Mouse (Mus musculus) forebrain, embryonic 13.5 days (tissue): Measurements from ENCODE around the gene 1700001P01Rik. TPM values are rescaled to one million over a fixed set of nuclear protein-coding genes. Genes with fewer than 3 reads are reported as not detected.

Experiments used
- ATAC-seq: fragments of 200-750 bp; cut with Nextera tagmentation; 2 replicates; pipeline ENCODE4 v1.8.0; 2017
- H3K27ac ChIP-seq: fragments of 300-500 bp; sonication (generic); 2 replicates; pipeline ENCODE4 v1.5.1; 2015; ENCODE audit warnings: inconsistent platforms, mild to moderate bottlenecking, moderate library complexity
- H3K27me3 ChIP-seq: fragments of 300-500 bp; sonication (generic); 2 replicates; pipeline ENCODE4 v1.6.1; 2015; ENCODE audit warnings: mild to moderate bottlenecking, inconsistent platforms
- H3K36me3 ChIP-seq: fragments of 300-500 bp; sonication (generic); 2 replicates; pipeline ENCODE4 v1.6.1; 2015; ENCODE audit warnings: mild to moderate bottlenecking, inconsistent platforms; ENCODE audit not compliant: poor library complexity, severe bottlenecking
- H3K4me1 ChIP-seq: fragments of 300-500 bp; sonication (generic); 2 replicates; pipeline ENCODE4 v1.6.1; 2015; ENCODE audit warnings: inconsistent platforms
- H3K4me2 ChIP-seq: fragments of 300-500 bp; sonication (generic); 2 replicates; pipeline ENCODE4 v1.6.1; 2015; ENCODE audit warnings: inconsistent platforms, mild to moderate bottlenecking, moderate library complexity
- H3K4me3 ChIP-seq: fragments of 300-500 bp; sonication (generic); 2 replicates; pipeline ENCODE4 v1.5.1; 2015; ENCODE audit warnings: mild to moderate bottlenecking, inconsistent platforms
- H3K9ac ChIP-seq: fragments of 300-500 bp; sonication (generic); 2 replicates; pipeline ENCODE4 v1.6.1; 2015; ENCODE audit warnings: mild to moderate bottlenecking, inconsistent platforms
- H3K9me3 ChIP-seq: fragments of 300-500 bp; sonication (generic); replicated peaks from 2 replicates; pipeline ENCODE4 v1.6.1; 2016; ENCODE audit warnings: inconsistent platforms
- WGBS: fragments of 180-500 bp; shearing (Covaris S2); methylation state at CpG from one replicate; pipeline ENCODE4 v1.1.7; 2015; 5-methylcytosine and 5-hydroxymethylcytosine counted together
- polyA plus RNA-seq: library from polyadenylated mRNA; unstranded; fragments of >200 nt; fragmentation: Nextera tagmentation; extraction: Ambion mirVana; gene quantifications from 2 replicates; pipeline ENCODE4 v1.2.1, GENCODE M21; 2015

Gene 1700001P01Rik
- 0.62 and 0.76 TPM in 2 replicates for polyA plus RNA-seq

- Histone ChIP-seq H3K9ac (no peak within 1 kb of the TSS), H3K27me3 (no peaks in the 10 kb centered on the region), H3K36me3 (peaks cover 63% of the 10 kb centered on the region), H3K4me2 (no peak within 1 kb of the TSS), H3K9me3 (no peaks in the 10 kb centered on the region), H3K4me1 (peaks cover 21% of the 10 kb centered on the region), H3K4me3 (no peak within 1 kb of the TSS), H3K27ac (no peak within 1 kb of the TSS; the same call in 1 of the 2 replicates)
- 41% methylated on average over 17 of the region's 17 CpGs for WGBS
- ATAC-seq, result no peak
These were observed at the start of gene 1700001P01Rik for GRCm38 (mm10) chr11:97775808-97776496. TSS of gene 1700001P01Rik (minus strand) at chr11:97775918.

- peaks cover 11% of the 10 kb centered on the region; the same call in 1 of the 2 replicates for H3K4me1 ChIP-seq
- H3K36me3 ChIP-seq, result peaks cover 77% of the 10 kb centered on the region
- no peaks in the 10 kb centered on the region for H3K9me3 ChIP-seq
- no peak overlapping the region for H3K9ac ChIP-seq
- no peak overlapping the region for H3K27ac ChIP-seq
- ATAC-seq, result no peak
- no peak overlapping the region for H3K4me3 ChIP-seq
- no peaks in the 10 kb centered on the region for H3K27me3 ChIP-seq
- 93% methylated on average over 10 of the region's 10 CpGs for WGBS
- H3K4me2 ChIP-seq, result no peak overlapping the region
These were observed 49.6 kb upstream of the 1700001P01Rik start for GRCm38 (mm10) chr11:97825295-97825694.

DNA sequence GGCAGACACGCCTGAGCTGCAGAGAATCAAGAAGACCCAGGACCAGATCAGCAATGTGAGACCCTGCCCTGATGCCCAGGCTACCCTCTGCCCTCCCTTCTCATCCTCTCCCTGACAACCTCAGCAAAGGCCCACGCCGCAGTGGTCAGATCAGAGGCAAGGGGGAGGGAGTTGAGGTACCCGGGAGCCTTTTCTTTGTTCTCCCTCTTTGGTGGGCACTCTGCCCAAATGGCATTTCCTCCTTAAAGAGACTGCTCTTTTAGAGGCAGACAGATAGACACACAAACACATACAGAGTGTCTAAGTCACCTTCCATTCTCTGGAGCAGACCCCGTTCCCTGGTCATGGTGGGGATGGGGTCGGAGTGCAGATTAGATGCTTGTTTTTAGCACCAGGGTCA, 49.2 kb upstream of the 1700001P01Rik start:
- WGBS, result 70% methylated on average over 6 of the region's 6 CpGs
- no peak overlapping the region for H3K27ac ChIP-seq
- peaks cover 11% of the 10 kb centered on the region; the same call in 1 of the 2 replicates for H3K4me1 ChIP-seq
- H3K9ac ChIP-seq, result no peak overlapping the region
- no peaks in the 10 kb centered on the region for H3K27me3 ChIP-seq
- no peaks in the 10 kb centered on the region for H3K9me3 ChIP-seq
- no peak for ATAC-seq
- H3K4me2 ChIP-seq, result no peak overlapping the region
- H3K4me3 ChIP-seq, result no peak overlapping the region
- peaks cover 77% of the 10 kb centered on the region for H3K36me3 ChIP-seq

DNA sequence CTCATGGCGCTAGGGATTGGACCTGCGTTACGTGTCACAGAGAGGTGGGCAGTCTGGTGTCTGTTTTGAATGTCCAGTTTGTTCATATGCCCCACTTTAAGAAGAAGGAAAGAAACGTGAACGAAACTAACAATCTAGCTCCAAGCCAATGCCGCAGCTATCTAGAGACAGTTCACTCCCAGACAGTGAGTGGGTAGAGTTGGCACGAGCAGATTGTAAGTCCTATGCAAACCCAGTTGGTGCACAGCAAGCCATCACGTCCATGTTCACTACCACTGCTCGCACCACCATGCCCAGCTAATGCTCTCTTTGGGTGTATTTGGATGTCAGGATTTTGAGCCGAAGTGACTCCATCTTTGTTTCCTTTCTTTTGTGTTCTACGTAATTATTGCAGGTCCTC, 48.5 kb upstream of the 1700001P01Rik start:
- Histone ChIP-seq H3K27me3 (no peaks in the 10 kb centered on the region), H3K27ac (no peak overlapping the region), H3K36me3 (peaks cover 75% of the 10 kb centered on the region), H3K9me3 (no peaks in the 10 kb centered on the region), H3K4me2 (no peak overlapping the region), H3K9ac (no peak overlapping the region), H3K4me3 (no peak overlapping the region), H3K4me1 (peaks cover 12% of the 10 kb centered on the region)
- ATAC-seq, result no peak
- 97% methylated on average over 11 of the region's 11 CpGs for WGBS

DNA sequence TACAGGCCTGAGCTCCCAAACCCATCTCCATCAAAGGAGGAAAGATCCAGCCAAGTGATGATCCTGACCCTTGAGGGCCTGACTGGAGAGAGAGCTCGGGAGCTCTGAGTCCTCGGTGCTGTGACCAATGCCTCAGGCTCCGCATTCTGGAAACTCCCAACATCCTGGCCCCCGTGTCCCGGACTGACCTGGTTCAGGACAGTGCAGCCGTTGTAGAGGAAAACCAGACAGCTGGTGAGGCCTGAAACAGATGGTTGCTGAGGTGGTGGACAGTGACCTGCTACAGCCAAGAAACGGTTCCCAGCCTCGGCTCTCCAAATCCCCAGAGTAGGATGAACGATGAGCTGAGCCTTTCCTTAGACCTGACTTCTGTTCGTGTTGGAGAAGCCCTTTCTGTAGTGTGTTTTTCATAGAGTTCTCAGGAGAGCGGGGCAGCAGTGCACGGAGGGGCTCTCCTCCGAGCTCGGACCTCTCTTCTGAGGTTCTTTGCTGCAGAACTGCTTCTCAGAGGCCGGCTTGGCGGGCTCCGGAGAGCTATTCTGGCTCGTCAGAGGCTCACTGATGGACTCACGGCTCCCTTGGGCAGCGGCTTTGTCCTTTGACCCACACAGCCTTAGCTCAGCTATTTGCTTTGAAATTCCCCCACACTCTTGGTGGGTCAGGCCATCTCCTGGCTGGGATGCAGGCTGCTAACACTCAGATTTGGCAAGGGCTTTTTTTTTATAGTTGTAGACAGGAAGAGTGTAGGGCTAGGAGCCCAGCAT, 47.3 kb upstream of the 1700001P01Rik start:
- no peak overlapping the region for H3K4me3 ChIP-seq
- H3K27ac ChIP-seq, result no peak overlapping the region
- H3K4me2 ChIP-seq, result no peak overlapping the region
- peaks cover 75% of the 10 kb centered on the region for H3K36me3 ChIP-seq
- H3K9me3 ChIP-seq, result no peaks in the 10 kb centered on the region
- 83% methylated on average over 20 of the region's 20 CpGs for WGBS
- peaks cover 23% of the 10 kb centered on the region for H3K4me1 ChIP-seq
- no peaks in the 10 kb centered on the region for H3K27me3 ChIP-seq
- H3K9ac ChIP-seq, result no peak overlapping the region
- ATAC-seq, result no peak

DNA sequence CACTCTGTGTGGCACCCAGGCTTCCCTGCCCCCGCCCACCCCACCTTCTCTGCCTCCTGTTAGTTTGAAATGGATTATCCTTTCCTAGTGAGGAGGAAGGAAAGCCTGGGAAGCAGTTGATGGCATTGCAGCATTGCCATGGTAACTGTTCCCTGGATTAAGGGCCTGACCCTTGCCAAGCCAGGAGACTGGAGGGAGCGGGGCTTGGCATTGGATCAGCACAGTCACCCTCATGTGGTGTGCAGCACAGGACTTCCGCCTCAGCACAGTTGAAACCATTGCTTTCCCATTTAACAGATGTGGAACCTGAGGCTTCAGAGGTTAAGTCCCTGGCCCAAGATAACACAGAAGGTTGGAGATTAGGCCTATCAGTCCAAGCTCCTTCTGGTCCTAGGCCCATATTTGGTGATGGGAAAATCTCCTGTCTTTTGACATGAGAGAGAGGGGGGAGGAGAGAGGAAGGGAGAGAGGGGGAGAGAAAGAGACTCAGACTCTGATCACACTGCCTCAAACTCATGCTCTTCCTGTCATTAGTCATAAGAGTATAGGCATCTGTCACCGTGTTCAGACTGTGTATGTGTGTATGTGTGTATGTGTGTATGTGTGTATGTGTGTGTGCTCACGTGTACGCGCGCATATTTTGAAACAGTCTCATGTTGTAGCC, 45.8 kb upstream of the 1700001P01Rik start:
- no peak overlapping the region for H3K4me3 ChIP-seq
- H3K9ac ChIP-seq, result no peak overlapping the region
- no peak overlapping the region for H3K4me2 ChIP-seq
- ATAC-seq, result no peak
- no peak overlapping the region for H3K27ac ChIP-seq
- peaks cover 74% of the 10 kb centered on the region for H3K36me3 ChIP-seq
- H3K4me1 ChIP-seq, result peaks cover 35% of the 10 kb centered on the region
- WGBS, result 88% methylated on average over 8 of the region's 8 CpGs
- no peaks in the 10 kb centered on the region for H3K9me3 ChIP-seq
- H3K27me3 ChIP-seq, result no peaks in the 10 kb centered on the region

GRCm38 (mm10) chr11:97820840-97821239, 45.1 kb upstream of the 1700001P01Rik start:
- H3K4me3 ChIP-seq, result no peak overlapping the region
- H3K4me1 ChIP-seq, result peaks cover 38% of the 10 kb centered on the region
- H3K9me3 ChIP-seq, result no peaks in the 10 kb centered on the region
- no peaks in the 10 kb centered on the region for H3K27me3 ChIP-seq
- H3K4me2 ChIP-seq, result no peak overlapping the region
- no peak overlapping the region for H3K27ac ChIP-seq
- peaks cover 74% of the 10 kb centered on the region for H3K36me3 ChIP-seq
- H3K9ac ChIP-seq, result no peak overlapping the region
- WGBS, result 75% methylated on average over 4 of the region's 4 CpGs
- ATAC-seq, result no peak

DNA sequence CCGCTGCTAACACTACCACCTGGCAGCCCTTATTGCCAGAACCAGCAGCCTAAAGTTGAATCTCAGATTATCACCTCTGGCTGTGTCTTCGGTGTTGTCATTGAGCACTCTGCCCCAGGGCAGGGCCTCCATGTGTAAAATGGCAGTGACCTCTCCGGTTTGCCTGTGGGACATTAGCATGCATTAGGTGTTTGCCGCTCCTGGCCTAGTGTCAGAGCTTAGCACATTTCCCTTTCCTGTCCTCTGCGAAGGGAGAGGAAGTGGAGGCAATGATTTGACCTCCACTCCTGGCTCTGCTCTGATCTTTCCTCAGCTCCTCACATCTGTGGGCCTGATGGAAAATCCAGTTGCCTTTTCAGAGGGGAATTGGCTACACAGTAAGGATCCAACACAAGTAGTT, 44.2 kb upstream of the 1700001P01Rik start:
- Histone ChIP-seq H3K36me3 (peaks cover 74% of the 10 kb centered on the region), H3K27ac (no peak overlapping the region), H3K4me2 (no peak overlapping the region), H3K27me3 (no peaks in the 10 kb centered on the region), H3K4me1 (peaks cover 45% of the 10 kb centered on the region), H3K9ac (no peak overlapping the region), H3K9me3 (no peaks in the 10 kb centered on the region), H3K4me3 (no peak overlapping the region)
- 92% methylated on average over 5 of the region's 5 CpGs for WGBS
- no peak for ATAC-seq

DNA sequence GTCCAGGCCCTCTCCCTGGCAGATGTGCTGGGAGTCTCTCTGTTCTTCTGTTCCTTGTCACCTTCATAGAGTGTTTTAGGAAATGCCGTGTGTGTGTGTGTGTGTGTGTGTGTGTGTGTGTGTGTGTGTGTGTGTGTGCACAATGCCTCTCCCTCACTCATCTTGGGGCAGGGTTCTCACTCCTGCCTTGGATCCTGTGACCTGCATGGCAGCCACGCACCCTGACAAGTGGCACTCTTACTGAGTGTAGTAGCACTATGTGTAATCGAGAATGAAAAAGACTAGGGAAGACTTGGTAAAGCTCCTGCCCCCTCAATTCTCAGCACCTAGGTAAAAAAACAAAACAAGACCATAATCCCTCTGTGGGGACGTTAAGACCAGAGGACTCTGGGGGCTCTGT, 43.4 kb upstream of the 1700001P01Rik start:
- Histone ChIP-seq H3K9ac (peak overlapping the region; percentile 55), H3K27me3 (no peaks in the 10 kb centered on the region), H3K36me3 (peaks cover 72% of the 10 kb centered on the region), H3K4me2 (no peak overlapping the region), H3K9me3 (no peaks in the 10 kb centered on the region), H3K27ac (peak overlapping the region; percentile 78), H3K4me3 (no peak overlapping the region), H3K4me1 (peaks cover 41% of the 10 kb centered on the region)
- 38% methylated on average over 4 of the region's 4 CpGs for WGBS
- ATAC-seq, result no peak

GRCm38 (mm10) chr11:97818571-97818970, 42.9 kb upstream of the 1700001P01Rik start:
- peaks cover 46% of the 10 kb centered on the region for H3K4me1 ChIP-seq
- H3K9ac ChIP-seq, result peak overlapping the region; percentile 55
- WGBS, result 7% methylated on average over 4 of the region's 4 CpGs
- no peaks in the 10 kb centered on the region for H3K9me3 ChIP-seq
- no peak overlapping the region for H3K4me3 ChIP-seq
- H3K36me3 ChIP-seq, result peaks cover 68% of the 10 kb centered on the region
- peak overlapping the region; percentile 24 for H3K4me2 ChIP-seq
- H3K27me3 ChIP-seq, result no peaks in the 10 kb centered on the region
- peak; percentile 67 for ATAC-seq
- H3K27ac ChIP-seq, result peak overlapping the region; percentile 78

DNA sequence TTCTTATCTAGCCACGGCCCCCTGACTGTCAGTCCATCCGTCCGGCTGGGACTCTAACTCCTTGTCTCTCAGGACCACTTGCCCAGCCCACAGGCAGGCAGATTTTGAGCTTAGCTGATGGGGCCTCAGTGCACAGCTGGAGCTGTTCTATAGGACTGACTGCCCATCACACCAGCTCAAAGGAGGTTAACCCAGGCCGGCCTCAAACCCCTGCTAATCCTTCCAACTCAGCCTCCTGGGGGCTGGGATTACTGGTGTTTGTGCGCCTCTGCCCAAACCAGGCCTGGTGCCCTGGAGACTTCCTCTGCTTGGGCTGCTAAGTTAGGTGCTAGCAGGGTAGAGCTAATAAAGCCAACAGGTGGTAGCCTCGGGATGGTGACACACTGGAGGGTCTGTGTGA, 42.3 kb upstream of the 1700001P01Rik start:
- Histone ChIP-seq H3K36me3 (peaks cover 63% of the 10 kb centered on the region), H3K9me3 (no peaks in the 10 kb centered on the region), H3K4me3 (no peak overlapping the region), H3K9ac (peak overlapping the region; percentile 55; the same call in 1 of the 2 replicates), H3K27me3 (no peaks in the 10 kb centered on the region), H3K27ac (peak overlapping the region; percentile 78), H3K4me1 (peaks cover 52% of the 10 kb centered on the region), H3K4me2 (no peak overlapping the region)
- no peak for ATAC-seq
- 15% methylated on average over 6 of the region's 6 CpGs for WGBS

- Histone ChIP-seq H3K9ac (no peak overlapping the region), H3K4me2 (no peak overlapping the region), H3K4me1 (peaks cover 58% of the 10 kb centered on the region), H3K36me3 (peaks cover 61% of the 10 kb centered on the region), H3K4me3 (no peak overlapping the region), H3K9me3 (no peaks in the 10 kb centered on the region), H3K27me3 (no peaks in the 10 kb centered on the region), H3K27ac (peak overlapping the region; percentile 78; the same call in 1 of the 2 replicates)
- ATAC-seq, result no peak
- 42% methylated on average over 5 of the region's 5 CpGs for WGBS
These were observed 41.7 kb upstream of the 1700001P01Rik start for GRCm38 (mm10) chr11:97817379-97817778.
